Mouse (Mus musculus) left cerebral cortex, postnatal 36 days (tissue): ENCODE results near the gene Dbn1. TPM values are rescaled to one million over a fixed set of nuclear protein-coding genes. Genes with fewer than 3 reads are reported as not detected.
A peak's percentile ranks its signal among the peaks of the same experiment; 100 is the strongest.

Experiments
- DNase-seq, 2 experiments: peaks; one replicate each; pipeline ENCODE4 v3.0.0; 2021 to 2022; ENCODE audit warnings: low spot score in 2 of 2, mixed read lengths in 1 of 2
- intact Hi-C: fragments of 180-260 bp; cut with DNase I; formaldehyde crosslinking; loops from one replicate; pipeline ENCODE4 v1.15.1; 2025
- microRNA-seq: library from miRNA; unstranded; fragments of <30 nt; microRNA quantifications from one replicate; pipeline ENCODE4 v1.2.0, GENCODE M21; 2022
- total RNA-seq, 2 experiments: library from RNA; stranded (reverse); gene quantifications; 2 replicates each; pipeline ENCODE4 v1.2.3; 2021

Gene Dbn1
- total RNA-seq, 2 experiments from 2014 or later, result 247 to 314 TPM

DNA sequence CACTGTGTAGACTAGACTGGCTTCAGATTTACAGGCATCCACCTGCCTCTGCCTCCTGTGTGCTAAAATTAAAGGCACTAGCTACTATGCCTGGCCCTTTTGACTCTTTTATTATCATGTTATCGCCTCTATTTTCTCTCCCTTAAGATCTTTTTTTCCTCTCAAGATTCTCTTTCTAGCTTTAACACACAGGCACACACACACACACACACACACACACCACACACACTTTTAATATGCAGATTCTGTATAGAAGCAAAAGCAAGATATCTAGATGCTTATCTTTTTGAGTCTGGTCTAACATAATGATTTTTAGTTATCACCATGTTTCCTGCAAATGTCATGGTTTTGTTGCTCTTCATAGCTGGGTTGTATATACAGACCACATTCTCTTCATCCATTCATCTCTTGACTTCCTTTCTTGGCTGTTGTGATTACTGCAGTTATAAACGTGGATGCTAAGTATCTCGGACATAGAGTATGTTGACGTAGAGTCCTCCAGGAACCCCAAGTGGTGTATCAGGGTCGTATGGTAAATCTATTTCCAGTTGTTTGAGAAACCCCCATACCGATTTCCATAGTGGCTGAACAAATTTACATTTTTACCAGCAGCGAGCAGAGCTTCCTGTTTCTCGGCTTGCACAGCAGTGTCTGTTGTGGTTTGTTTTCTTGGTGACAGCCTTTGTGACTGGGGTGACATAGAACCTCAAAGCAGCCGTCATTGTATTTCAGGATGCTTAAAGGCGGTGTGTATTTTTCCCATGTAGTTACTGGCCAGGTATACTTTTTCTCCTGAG is 55.8 kb downstream of the Dbn1 start:
- no peak for DNase-seq
- intact Hi-C loops, result no loop called here

GRCm38 (mm10) chr13:55430566-55430965 is 57.3 kb downstream of the Dbn1 start:
- intact Hi-C loops, result no loop called here
- no peak for DNase-seq

- intact Hi-C loops, result no loop called here
- no peak for DNase-seq
These were observed 58.6 kb downstream of the Dbn1 start for GRCm38 (mm10) chr13:55429226-55429888.

DNA sequence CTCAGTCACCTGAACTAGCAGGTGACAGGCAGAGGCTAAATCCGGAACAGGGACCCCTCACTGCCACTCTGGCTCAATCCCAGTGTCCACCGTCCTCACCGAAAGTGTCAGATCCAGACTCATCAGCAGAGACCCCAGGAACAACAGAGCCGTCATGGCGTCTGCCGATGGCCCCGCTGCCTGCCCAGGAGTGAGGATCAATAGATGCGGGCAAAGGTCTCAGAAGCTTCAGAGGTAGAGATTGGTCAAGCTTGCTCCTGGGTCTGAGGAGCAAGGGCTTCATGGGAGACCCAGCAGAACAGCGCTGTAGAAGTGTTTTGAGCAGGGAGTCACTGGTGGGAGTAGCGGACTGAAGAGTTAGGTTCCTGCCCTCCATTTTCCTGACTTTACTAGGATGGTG is 61.3 kb downstream of the Dbn1 start, which contains the start of gene F12:
Gene F12, minus strand, starts transcription at position 181 of the 400 bp plus-strand sequence.
- intact Hi-C loops, result no loop called here
- DNase-seq, result no peak

Small RNAs within 50 kb of the gene (microRNA-seq; reads per million reads assigned to microRNA genes)
- 4.8 reads per million, percentile 16 among the genes with 10 or more reads in this experiment for gene Mir6943
- 66.7 reads per million, percentile 52 among the genes with 10 or more reads in this experiment for gene Mir6944
- gene Mir6945, result 7.6 reads per million, percentile 25 among the genes with 10 or more reads in this experiment

Other genes starting within 250 kb of the Dbn1 start
- gene Prelid1, start 167.6 kb downstream of the Dbn1 start, total RNA-seq, result 100 to 1,000 TPM; 159 to 185 TPM
- 10 to 100 TPM; 80.9 to 86.8 TPM for gene Rab24, start 166.2 kb downstream of the Dbn1 start, total RNA-seq
- 1 to 10 TPM; 1.4 to 2.5 TPM for gene Mxd3, start 158.3 kb downstream of the Dbn1 start, total RNA-seq
- gene Lman2, start 125.3 kb downstream of the Dbn1 start, total RNA-seq, result 10 to 100 TPM; 54.9 to 61.3 TPM
- gene Rgs14, start 118.4 kb downstream of the Dbn1 start, total RNA-seq, result 10 to 100 TPM; 52.3 to 53.7 TPM
- under 1 TPM; 0.48 to 0.54 TPM for gene Slc34a1, start 89.9 kb downstream of the Dbn1 start, total RNA-seq
- gene Pfn3, start 72.9 kb downstream of the Dbn1 start, total RNA-seq, result not detected
- gene F12, start 61.3 kb downstream of the Dbn1 start, total RNA-seq, result under 1 TPM; 0.79 to 0.84 TPM
- 10 to 100 TPM; 63.4 to 65.2 TPM for gene Grk6, start 43.0 kb downstream of the Dbn1 start, total RNA-seq
- gene Prr7, start 23.8 kb downstream of the Dbn1 start, total RNA-seq, result 10 to 100 TPM; 81.8 to 82.1 TPM
- 100 to 1,000 TPM in 1 of 2 experiments, 10 to 100 TPM in 1; 82.1 to 101 TPM for gene Pdlim7, start 25.6 kb upstream of the Dbn1 start, total RNA-seq
- 10 to 100 TPM in 1 of 2 experiments, 1 to 10 TPM in 1; 5.5 to 14.0 TPM for gene Dok3, start 41.2 kb upstream of the Dbn1 start, total RNA-seq
- gene Ddx41, start 48.5 kb upstream of the Dbn1 start, total RNA-seq, result 10 to 100 TPM; 53.1 to 63.9 TPM
- 10 to 100 TPM; 61.1 to 99.5 TPM for gene Fam193b, start 83.0 kb upstream of the Dbn1 start, total RNA-seq
- 100 to 1,000 TPM; 133 to 138 TPM for gene Tmed9, start 85.6 kb upstream of the Dbn1 start, total RNA-seq
- 10 to 100 TPM; 26.2 to 26.4 TPM for gene B4galt7, start 111.8 kb upstream of the Dbn1 start, total RNA-seq
- gene Caml, start 134.9 kb upstream of the Dbn1 start, total RNA-seq, result 10 to 100 TPM; 49.9 to 50.8 TPM
- gene Ddx46, start 146.9 kb upstream of the Dbn1 start, total RNA-seq, result 10 to 100 TPM; 40.5 to 52.9 TPM
- 10 to 100 TPM; 79.7 to 81.6 TPM for gene B230219D22Rik, start 205.0 kb upstream of the Dbn1 start, total RNA-seq
- 10 to 100 TPM; 75.6 to 76.2 TPM for gene Txndc15, start 226.5 kb upstream of the Dbn1 start, total RNA-seq
- 10 to 100 TPM; 27.0 to 28.6 TPM for gene Pcbd2, start 239.3 kb upstream of the Dbn1 start, total RNA-seq